Mouse (Mus musculus) MN1 (cell line): ENCODE measurements around the gene Apoe.

Experiments used
- DNase-seq: peaks from one replicate; pipeline ENCODE4 v3.0.0-alpha.2; 2016; ENCODE audit warnings: low spot score

The Apoe gene

DNA sequence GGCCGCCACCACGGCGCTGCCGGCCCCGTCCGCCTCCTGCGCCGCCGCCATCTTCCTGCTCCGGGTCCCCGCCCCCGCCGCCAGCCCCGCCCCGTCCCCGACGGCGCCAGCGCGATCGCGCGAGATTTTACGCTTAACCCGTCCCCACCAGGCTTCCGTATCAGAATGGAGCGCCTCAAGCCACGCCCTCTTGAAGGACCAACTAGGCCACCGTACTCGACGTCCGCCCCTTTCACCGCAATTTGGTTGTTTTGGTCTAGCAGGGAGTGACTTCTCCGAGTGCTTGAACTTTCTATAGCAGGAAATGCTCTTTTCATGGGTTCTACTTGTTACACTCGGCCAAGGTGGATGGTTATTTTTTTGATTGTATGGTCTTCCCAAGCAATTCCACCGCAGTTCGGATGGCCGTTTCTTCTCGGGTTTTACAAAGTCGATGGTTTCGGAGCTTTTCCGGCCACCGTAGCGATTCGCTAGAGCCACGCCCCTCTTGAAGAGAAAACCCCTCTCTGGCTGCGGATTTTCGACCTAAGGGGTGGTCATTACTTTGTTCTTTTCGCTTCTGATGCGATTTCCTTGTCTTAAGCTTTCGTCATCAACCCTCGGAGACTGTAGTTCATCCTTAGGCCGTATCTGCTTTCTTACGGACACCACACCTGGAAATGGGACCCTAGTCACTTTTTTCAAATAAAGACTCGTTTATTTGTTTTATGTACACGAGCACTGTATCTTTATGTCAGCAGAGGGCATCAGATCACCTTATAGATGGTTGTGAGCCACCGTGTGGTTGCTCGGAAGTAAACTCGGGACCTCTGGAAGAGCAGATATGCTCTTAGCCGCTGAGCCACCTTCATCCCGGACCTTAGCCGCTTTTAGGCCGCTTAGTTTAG is 33.8 kb downstream of the Apoe start, which contains the start of gene Clptm1:
TSS of gene Clptm1 (minus strand) at position 79 of the 887 bp plus-strand sequence.
- peak; percentile 87 for DNase-seq

DNA sequence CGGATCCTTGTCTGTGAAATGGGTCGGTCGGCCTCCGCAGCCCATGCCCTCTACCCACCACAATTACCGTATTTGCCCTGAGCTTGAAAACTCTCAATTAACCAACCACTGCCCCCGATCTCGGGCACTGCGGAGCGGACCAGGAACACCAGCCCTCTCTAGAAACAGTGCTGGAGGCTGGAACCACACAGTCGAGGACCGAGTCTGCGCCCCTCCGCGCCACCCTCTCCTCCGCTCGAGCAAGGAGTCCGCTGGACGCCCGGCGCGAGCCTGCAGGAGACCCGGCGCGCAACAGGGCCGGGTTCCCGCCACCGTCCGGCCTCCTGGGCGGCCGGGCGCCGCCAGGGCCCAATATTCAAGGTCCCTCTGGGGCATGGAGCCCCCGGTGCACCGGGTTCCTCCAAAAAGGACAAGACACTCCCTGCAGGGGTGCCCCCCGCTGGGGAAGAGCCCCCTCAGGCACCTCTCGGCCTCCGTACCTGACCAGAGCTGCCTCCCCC is 34.5 kb downstream of the Apoe start:
- DNase-seq: peak; percentile 6

GRCm38 (mm10) chr7:19663940-19664339 is 35.0 kb downstream of the Apoe start:
- no peak for DNase-seq

GRCm38 (mm10) chr7:19652614-19653013 is 46.4 kb downstream of the Apoe start:
- no peak for DNase-seq

DNA sequence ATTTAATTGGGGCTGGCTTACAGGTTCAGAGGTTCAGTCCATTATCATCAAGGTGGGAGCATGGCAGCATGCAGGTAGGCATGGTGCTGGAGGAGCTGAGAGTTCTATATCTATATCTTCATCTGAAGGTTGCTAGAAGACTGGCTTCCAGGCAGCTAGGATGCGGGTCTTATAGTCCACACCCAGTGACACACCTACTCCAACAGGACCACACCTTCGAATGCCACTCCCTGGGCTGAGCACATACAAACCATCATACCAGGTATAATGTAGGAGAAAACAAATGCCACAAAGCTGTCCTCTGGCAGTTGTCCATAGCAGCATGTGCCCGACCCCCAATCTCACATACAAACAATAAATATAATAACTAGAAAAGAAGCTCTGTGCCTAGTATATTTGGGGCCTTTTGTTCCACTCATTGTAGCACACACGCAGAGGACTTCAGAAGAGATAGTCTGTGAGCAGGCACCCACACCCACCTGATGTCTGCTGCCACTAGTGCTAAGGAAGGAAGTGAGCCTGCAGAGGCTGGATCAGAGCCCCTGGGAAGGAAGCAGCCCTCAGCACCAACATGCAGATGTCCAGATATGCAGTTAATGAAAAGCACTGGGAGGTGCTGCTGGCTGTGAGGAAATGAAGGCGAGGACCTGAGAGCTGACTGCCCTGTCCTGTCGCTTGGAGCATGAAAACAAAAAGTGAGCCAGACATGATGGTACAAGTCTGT is 47.8 kb downstream of the Apoe start:
- no peak for DNase-seq
